In genomic region chr16:31458229-31458918, GRCm38 (mm10) we compare ENCODE assay signal across 8 mouse cellular contexts. TPM values are rescaled to one million over a fixed set of nuclear protein-coding genes. Genes with fewer than 3 reads are reported as not detected.
DNase-seq lines count a peak whose midpoint lies in the region; ATAC-seq lines count a peak whose summit lies in the region.

No protein-coding gene starts in this region.

- H3K27ac ChIP-seq in forebrain, embryonic 10.5 days = peak overlapping the region; percentile 95
- H3K27ac ChIP-seq in lung, embryonic 15.5 days = peak overlapping the region; percentile 25; the same call in 1 of the 2 replicates

- H3K4me2 ChIP-seq in lung, embryonic 15.5 days = peak overlapping the region; percentile 69

- H3K4me1 ChIP-seq in forebrain, embryonic 10.5 days = peaks cover 53% of the 10 kb centered on the region
- peaks cover 31% of the 10 kb centered on the region; the same call in 1 of the 2 replicates for H3K4me1 ChIP-seq in lung, embryonic 15.5 days

- peak; percentile 70 for DNase-seq in ES-CJ7 (ENCODE audit: low read depth, low spot score)
- DNase-seq in c-Kit-negative CD71-positive TER-119-positive erythroid progenitor cells, embryonic 14.5 days (ENCODE audit: low read depth, low spot score) = peak; percentile 41
- peak; percentile 94 for DNase-seq in forebrain, embryonic 10.5 days (ENCODE audit: extremely low spot score, low spot score)
- peak; percentile 49 for DNase-seq in layer of hippocampus, adult 9-10 months (ENCODE audit: low spot score)
- peak; percentile 71 for DNase-seq in ovary, postnatal 10 days (ENCODE audit: low spot score)
- DNase-seq in thymus, postnatal 0 days (ENCODE audit: low spot score) = peak; percentile 69

- peak overlapping the region; percentile 52 for H3K9ac ChIP-seq in lung, embryonic 15.5 days

- H3K4me3 ChIP-seq in forebrain, embryonic 10.5 days = peak overlapping the region; percentile 47
- peak overlapping the region; percentile 42 for H3K4me3 ChIP-seq in lung, embryonic 15.5 days

- peaks cover 39% of the 10 kb centered on the region for H3K27me3 ChIP-seq in forebrain, embryonic 10.5 days (ENCODE audit: poor library complexity, severe bottlenecking)
- no peaks in the 10 kb centered on the region for H3K27me3 ChIP-seq in lung, embryonic 15.5 days

- no peaks in the 10 kb centered on the region for H3K9me3 ChIP-seq in forebrain, embryonic 10.5 days
- H3K9me3 ChIP-seq in lung, embryonic 15.5 days = no peaks in the 10 kb centered on the region

- 4% methylated on average over 17 of the region's 17 CpGs for WGBS in forebrain, embryonic 10.5 days
- 2% methylated on average over 17 of the region's 17 CpGs for WGBS in lung, embryonic 15.5 days

- ATAC-seq in hematopoietic stem cell, adult 5-6 weeks (replicated peaks in 1 of 2; ENCODE audit: insufficient read depth in 1 of 2, low FRiP score in 2 of 2, low TSS enrichment in 1 of 2, low read depth in 1 of 2, poor library complexity in 2 of 2, severe bottlenecking in 2 of 2) = peak; percentile 63 to 65
- no peak for ATAC-seq in lung, embryonic 15.5 days (ENCODE audit: borderline replicate concordance, extremely low read depth, low FRiP score, low TSS enrichment)

- H3K36me3 ChIP-seq in forebrain, embryonic 10.5 days (replicated peaks) = peaks cover 8% of the 10 kb centered on the region
- H3K36me3 ChIP-seq in lung, embryonic 15.5 days = no peaks in the 10 kb centered on the region

RNA-seq across cellular contexts. Expression of gene Bdh1, which starts 36.3 kb away (rescaled TPM):
- polyA plus RNA-seq in forebrain, embryonic 10.5 days (2016; fragmentation: Nextera tagmentation; extraction: Ambion mirVana) = 14.4 and 16.6 TPM in 2 replicates
- total RNA-seq in hematopoietic stem cell, adult 5-6 weeks (2017) = 3.1 and 4.9 TPM in 2 replicates
- 6.2 and 7.3 TPM in 2 replicates for polyA plus RNA-seq in lung, embryonic 15.5 days (2015; fragmentation: Nextera tagmentation; extraction: Ambion mirVana)
- polyA plus RNA-seq in thymus, postnatal 0 days (2015; fragmentation: Nextera tagmentation; extraction: Ambion mirVana) = 76.1 and 78.6 TPM in 2 replicates

Comparison
In these comparisons a context has a peak if more than half of its experiments do, and no peak if none do; other contexts are left out.
1. DNase-seq: peak in every context shown above with its lines; median percentile 94 in forebrain, embryonic 10.5 days; 71 in ovary, postnatal 10 days; 70 in ES-CJ7; 69 in thymus, postnatal 0 days; 49 in layer of hippocampus, adult 9-10 months; 41 in c-Kit-negative CD71-positive TER-119-positive erythroid progenitor cells, embryonic 14.5 days.